Mouse (Mus musculus): ENCODE data around the gene Trir.

Trir gene

DNA sequence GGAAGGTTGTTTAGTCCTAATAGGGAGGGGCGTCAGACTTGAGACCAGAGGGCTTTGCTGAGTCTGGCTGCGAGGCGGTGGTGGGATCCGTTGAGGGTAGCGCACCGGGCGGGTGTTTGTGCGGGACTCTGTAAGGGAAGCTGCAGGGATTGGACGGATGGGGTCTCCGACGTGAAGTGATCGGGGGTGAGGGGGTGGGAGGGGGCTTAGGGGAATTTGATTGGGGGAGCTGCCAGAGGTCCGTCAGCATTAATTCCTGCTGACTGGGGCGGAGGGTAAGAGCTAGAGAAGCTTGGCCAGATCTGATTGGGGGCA is 10.7 kb downstream of the Trir start:
- no peak for DNase-seq

DNA sequence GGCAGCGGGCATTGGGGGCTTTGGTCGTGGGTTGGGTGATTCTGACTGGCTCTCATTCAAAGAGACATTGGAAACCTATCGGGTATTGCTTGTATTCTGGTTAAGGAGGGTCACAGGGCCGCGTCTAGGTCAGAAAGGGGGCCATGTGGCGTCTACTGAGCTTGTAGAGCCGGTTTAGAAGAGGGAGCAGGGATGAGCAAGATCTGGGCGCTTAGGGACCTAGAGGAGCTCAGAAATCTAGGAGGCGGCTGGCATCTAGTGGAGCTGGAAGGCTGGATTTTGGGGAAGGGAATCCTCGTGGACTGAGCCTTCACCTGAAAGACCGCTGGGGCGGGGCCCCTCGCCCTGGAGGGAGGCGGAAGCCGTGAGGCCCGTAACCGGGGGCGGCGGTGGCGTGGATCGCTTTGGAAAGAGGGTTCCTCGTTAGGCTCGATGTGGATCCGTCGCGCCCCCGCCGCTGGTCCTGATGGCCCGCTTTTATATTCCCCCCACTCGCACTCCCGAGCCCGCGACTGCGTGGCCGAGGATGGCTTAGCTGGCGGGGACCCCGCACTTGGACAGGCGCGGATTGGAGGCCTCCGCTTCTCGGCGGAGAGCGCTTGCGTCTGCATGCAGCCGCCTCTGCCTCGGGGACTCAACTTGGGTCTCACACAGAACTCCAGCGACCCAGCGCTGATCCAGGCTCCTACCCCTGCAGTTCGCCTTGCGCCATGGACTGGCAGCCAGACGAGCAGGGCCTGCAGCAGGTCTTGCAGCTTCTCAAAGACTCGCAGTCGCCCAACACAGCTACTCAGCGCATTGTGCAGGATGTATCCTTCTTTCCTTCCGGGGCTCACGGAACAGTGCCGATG is 11.3 kb downstream of the Trir start:
- DNase-seq, result peak; percentile 62

DNA sequence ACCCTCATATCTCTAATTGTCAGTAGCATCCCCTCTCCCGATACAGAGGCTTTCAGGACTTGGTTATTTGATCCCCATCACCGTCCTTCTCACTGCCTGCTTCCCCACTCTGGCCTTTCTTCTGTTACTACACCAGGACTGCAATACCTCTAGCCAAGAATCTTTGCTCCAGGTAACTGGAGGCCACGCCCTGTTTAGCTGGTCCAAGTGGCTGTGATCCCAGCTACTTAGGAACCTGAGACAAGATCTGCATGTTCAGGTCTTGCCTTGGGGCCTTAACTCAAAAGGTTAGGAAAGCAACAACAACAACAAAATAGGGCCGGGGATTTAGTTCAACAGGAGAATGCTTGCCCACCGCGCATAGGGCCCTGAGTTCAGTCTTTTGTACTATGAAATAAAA is 17.0 kb downstream of the Trir start:
- DNase-seq, result no peak

DNA sequence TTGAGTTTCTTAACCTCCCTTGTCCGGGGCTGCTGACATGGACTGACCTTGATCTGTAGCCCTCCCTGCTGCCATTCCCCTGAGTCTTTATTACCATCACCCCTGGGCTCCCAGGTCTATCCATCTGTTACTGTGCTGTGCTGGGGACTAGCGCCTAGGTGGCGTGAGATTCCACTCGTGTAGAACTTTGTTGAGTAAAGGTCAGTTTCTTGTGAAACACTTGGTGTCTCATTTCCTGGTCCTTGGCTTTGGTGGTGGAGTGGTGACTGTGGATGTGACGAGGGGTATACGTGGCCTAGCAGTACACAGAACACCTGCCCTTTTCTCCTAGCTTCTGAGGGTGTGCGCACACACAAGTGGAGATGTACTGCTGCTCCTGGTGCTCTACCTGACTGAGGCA is 30.7 kb downstream of the Trir start:
- DNase-seq, result no peak

DNA sequence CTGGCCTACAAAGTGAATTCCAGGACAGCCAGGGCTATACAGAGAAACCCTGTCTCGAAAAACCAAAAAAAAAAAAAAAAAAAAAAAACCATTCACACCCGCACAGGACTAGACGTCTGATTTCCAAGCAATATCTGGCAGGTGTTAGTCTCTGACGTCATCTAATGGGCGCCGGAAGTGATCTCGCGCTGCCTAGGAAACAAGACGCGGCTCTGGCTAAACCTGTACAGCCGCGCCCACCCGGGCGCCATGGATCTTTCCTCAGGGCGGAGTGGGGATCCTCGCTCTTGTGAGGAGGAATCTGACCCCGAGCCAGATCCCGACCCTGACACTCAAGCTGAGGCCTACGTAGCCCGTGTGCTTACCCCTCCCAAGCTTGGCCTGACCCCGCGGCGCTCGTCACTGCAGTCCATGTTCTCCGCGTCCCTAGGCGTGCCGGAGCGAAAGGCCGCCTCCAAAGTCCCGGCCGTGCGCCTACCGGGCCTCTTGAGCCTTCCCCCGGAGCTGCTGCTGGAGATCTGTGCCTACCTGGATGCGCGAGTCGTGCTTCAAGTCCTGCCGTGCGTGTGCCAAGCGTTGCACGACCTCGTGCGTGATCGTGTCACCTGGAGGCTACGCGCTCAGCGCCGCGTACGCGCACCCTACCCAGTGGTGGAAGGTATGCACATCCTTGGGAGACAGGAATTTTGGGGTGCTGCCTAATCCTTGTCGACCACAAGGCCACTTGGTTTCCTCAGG is 33.4 kb downstream of the Trir start, which contains the start of gene Fbxw9:
TSS of gene Fbxw9 (plus strand) at position 177 of the 738 bp plus-strand sequence.
- peak; percentile 92 for DNase-seq

DNA sequence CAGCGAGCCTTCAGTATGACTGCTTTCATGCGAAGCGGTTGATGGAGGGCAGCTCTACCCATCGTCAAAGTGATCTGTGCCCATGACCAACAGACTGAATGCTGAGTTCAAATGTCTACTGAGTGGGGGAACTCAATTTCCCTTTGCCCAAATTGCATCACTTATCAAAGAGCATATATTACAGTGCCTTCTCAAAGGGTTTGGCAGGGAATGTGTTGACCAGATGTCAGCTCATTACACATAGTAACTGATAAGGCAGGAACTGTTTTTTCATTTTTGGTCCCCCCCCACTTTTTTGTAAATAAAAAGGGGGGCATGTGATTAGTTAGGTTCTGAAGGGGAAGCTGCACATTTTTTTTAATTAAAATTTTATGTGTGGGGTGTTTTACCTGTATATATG is 36.0 kb downstream of the Trir start:
- no peak for DNase-seq

DNA sequence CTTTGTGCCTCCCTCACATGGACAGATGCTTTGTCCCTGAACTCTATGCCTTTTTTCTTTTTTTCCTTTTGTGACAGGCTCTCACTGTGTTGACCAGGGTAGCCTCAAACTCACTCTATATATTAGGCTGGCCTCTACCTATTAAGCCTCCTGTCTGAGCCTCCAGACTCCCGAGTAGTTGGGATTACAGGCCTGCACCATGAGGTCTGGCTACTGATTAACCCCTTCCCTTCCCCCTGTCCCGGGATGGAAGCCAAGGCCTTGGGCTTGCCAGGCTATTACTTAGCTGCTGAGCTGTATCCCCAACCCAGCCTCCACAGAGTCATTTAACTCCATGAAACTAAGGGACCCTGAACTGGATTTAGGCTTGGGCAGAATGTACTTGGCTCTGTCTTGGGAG is 38.6 kb downstream of the Trir start:
- DNase-seq, result no peak

DNA sequence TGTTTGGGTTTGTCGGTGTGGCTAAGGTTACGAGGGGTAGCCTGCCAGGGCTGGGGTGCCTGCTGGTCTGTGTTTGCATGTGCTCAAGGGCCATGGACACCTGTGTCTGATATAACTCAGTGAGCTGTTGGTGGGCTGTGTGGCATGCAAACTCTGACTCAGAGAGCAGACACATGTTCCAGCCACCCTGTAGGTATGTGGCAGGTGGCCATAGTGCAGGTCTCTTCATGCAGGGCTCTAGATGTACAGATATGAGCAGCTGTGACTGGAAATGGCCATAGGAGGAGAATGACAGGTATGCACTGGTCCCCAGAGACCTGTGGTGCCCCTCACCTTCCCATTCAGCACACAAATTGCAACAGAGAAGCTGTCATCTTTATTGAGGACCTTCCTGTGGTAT is 40.5 kb downstream of the Trir start:
- no peak for DNase-seq

DNA sequence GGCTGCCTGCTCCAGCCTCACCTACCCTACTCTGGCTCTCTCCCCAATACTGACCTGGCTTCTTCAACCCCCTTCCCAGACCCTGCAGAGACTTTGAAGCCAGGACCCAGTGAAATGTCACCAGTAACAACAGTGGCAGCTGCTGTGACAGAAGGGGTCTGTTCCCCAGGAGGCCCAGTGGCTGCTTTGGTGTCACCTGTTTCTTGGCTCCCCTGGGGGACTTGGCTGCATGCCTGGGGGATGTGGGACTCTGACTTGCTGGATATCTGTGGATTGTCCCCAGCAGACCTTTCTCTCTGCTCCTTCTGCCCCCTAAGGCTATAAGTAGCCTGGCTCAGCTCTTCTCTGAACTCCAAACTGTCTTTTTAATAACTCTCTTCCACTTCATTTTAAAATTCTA is 41.4 kb downstream of the Trir start, which contains the start of gene Gm5741:
TSS of gene Gm5741 (minus strand) at position 1 of the 400 bp plus-strand sequence.
- DNase-seq, result no peak

DNA sequence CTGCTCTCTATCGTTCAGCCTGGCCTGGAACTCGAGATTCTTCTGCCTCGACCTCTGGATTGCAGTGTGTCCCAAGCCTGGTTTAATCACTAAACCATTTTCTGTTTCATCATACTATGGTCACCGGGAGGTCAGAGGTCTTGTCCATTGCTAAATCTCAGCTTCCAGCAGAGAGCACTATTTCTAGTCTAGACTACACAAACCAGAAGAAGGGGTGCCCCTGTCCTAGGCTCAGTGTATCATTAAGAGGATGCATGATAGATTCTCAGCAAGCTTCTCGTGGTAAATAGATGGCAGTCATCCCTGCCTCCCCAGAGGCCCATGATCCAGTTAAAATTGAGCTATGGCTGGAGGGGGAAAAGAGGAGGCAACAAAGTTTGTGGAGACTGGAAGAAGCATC is 44.4 kb downstream of the Trir start:
- DNase-seq, result no peak

DNA sequence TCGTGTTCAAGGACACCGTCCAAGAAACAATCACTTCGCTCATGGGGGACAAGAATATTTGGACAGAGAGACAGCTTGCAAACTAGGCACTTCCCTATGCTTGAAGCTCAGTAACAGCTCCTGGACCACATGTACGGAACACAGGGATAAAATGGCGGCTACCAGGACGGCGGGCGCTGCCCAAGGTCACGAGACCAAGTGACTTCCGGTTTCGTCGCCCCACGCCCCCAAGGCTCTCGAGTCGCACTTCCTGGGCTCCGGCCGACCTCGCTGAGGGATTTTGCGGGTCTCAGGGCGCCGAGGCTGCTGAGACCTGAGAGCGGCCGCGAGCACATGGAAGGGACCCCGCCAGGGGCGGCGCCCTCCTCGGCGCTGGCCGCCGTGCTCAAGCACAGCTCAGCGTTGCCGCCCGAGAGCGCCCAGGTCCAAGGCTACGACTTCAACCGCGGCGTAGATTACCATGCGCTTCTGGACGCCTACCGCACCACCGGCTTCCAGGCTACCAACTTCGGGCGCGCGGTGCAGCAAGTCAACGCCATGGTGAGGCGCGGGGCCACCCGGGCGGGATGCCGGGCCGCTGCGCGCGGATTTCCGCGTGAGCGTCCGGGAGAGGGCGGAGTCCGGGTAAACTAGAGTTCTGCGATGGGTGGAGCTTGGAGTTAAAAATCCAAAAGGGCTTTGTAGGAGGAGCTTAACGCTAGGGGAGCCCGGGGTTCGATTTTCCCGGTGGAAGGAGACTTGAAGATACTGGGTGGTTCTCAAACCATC is 45.1 kb downstream of the Trir start, which contains the start of gene Dhps:
TSS of gene Dhps (plus strand) at position 244 of the 768 bp plus-strand sequence.
- DNase-seq, result peak; percentile 90

DNA sequence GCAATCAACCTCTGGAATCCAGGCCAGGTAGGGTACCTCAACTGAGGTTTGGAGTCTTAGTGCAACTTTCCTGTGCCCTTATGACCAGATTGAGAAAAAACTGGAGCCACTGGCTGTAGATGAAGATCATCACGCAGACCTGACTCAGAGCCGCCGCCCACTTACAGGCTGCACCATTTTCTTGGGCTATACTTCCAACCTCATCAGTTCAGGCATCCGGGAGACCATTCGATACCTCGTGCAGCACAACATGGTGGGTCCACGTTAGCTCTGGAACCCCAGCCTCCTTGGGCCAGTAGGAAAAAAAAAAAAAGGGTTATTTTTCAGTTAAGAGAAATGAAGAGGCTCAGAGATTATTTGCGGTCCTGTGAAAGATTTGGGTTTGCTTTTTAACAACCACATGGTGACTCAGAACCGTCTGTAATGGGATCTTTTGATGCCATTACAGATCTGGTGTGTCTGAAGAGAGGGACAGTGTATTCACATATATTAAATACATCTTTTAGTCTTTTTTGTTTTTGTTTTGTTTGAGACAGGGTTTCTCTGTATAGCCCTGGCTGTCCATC is 45.8 kb downstream of the Trir start:
- no peak for DNase-seq

DNA sequence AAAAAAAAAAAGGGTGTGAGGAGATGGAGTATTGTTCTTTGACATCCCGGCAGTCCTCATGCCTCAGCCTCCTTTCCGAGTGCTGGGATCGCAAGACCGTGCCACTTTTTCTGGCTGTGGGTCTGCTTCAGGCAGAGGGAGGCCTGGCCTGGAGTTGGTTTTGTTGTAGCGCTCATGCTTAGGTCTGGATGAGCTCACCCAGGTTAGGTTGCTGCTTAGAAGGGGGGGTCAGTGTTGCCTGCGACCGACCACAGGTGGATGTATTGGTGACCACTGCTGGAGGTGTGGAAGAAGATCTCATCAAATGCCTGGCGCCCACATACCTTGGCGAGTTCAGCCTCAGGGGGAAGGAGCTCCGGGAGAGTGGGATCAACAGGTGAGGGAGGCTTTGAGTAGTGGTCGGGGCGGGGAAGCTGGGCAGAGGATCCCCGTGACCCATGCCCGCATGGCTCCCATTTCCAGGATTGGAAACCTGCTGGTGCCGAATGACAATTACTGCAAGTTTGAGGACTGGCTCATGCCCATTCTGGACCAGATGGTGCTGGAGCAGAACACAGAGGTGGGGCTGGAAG is 46.5 kb downstream of the Trir start:
- DNase-seq, result peak; percentile 49

DNA sequence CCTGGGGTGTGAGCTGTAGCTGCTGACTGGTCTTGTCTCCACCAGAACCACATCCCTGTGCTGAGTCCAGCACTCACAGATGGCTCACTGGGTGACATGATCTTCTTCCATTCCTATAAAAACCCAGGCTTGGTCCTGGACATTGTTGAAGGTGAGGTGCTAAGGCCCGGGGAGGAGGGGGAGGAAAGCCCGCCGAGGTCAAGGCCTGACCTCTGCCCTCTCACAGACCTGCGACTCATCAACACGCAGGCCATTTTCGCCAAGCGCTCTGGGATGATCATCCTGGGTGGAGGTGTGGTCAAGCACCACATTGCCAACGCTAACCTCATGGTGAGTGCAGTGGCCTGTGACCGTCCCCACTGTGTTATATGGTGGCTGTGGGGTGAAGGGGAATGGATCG is 47.5 kb downstream of the Trir start:
- peak; percentile 40 for DNase-seq

DNA sequence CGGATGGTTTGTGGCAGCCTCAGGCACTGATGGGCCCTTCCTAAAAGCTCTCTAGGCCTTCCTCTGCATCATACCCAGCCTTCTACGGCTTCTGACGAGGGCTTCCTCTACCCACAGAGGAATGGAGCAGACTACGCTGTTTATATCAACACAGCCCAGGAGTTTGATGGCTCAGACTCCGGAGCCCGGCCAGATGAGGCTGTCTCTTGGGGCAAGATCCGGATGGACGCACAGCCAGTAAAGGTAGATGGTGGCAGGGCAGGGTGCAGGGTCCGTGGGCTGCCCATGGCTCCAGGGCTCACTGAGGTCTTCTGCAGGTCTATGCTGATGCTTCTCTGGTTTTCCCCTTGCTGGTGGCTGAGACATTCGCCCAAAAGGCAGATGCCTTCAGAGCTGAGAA is 48.0 kb downstream of the Trir start:
- peak; percentile 23 for DNase-seq

DNA sequence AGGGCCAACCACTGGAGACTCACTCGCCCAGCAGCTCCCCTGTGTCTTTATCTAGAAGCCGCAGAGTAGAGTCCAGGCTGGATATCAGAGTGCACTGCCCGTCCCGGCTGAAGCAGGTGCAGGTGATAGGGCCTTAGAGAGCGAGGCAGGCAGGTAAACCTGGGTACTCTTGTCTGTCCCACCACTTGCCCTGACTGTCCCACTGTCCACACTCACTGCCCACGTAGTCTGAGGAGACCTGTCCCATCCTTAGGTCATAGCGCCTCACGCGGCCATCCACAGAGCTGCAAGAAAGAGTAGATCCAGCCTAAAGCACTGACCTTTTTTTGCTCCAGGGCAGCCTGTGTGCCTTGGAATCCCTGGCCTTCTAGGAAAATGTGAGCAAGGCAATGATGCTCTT is 49.4 kb downstream of the Trir start:
- peak; percentile 58 for DNase-seq

DNA sequence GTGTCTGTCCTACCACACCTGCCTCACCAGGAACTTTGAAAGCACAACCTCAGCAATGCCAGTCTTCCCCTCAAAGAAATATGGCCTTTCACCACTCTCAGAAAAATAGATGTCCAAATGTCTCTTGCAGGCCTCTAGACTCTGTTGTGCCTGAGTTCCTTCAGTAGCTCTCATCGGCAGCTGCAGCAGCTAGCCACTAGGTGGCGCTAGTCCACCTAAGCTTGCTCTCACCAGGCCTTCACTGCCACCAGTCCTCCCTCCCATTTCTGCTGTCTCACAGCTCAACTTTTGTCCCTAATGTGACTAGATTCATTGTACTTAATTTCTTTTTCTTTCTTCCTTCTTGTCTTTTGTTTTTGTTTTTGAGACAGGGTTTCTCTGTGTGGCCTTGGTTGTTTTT is 50.4 kb downstream of the Trir start:
- DNase-seq, result peak; percentile 83

Data from cerebellum, adult 9-10 months (tissue).